25 mouse cellular contexts compared by ENCODE assay signal in the genomic region with DNA sequence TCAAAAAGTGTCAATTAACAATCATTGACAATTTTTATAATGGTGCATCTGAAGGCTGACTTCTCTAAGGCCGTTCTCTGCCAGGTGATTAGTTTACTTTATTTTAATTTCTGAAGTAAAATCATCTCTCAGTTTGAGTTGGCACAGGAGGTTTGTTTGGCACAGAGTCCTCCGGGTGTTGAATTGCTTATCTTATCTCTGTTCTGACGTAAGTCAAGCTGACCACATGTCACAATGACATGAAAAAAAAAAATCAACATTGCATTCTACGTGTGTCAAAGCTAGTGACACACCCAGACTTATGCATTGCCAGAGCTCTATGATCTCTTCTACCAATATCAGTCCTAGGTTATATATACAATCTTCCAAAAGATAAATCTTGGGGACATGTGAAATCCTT.
DNase-seq lines count a peak whose midpoint lies in the region; ATAC-seq and TF ChIP-seq lines count a peak whose summit lies in the region.
"Had no signal": no experiment of that assay in that cellular context is flagged by ENCODE, and none has a peak within 500 bp of the region (broad histone marks: within the 10 kb centered on the region; RNA-seq: fewer than 3 reads in every experiment).

No protein-coding gene starts in this region.

- no peak overlapping the region for H3K4me2 ChIP-seq in heart, postnatal 0 days (ENCODE audit: low read depth, low read length)
- H3K4me2 ChIP-seq in heart, embryonic 11.5 days = no peak overlapping the region
- H3K4me2 ChIP-seq: embryonic facial prominence, embryonic 12.5 days; forebrain, embryonic 13.5 days; forebrain, embryonic 15.5 days had no signal

- DNase-seq in heart, postnatal 0 days (ENCODE audit: low spot score) = peak; percentile 9
- DNase-seq in 416B (ENCODE audit: low read depth) = peak; percentile 1
- DNase-seq in right cerebral cortex, adult 2 months (ENCODE audit: low spot score in 2 of 2) = no peak
- no peak for DNase-seq in cerebellum, postnatal 10 days
- no peak for DNase-seq in testis, postnatal 10 days (ENCODE audit: low spot score)
- DNase-seq: adrenal gland, postnatal 10 days; adrenal gland, postnatal 25 days; B cell, adult 2 months; cerebellum, adult 18-20 months; cerebellum, adult 8-10 months; cerebellum, adult 9-11 months; cerebellum, postnatal 25 days; forebrain, postnatal 0 days had no signal

- no peaks in the 10 kb centered on the region for H3K9me3 ChIP-seq in heart, postnatal 0 days (replicated peaks; ENCODE audit: control insufficient read depth, low read length)
- H3K9me3 ChIP-seq in heart, embryonic 11.5 days (replicated peaks; ENCODE audit: control insufficient read depth, low read length) = no peaks in the 10 kb centered on the region
- H3K9me3 ChIP-seq: embryonic facial prominence, embryonic 10.5 days; embryonic facial prominence, embryonic 12.5 days; forebrain, embryonic 13.5 days; forebrain, embryonic 15.5 days had no signal

- no peak for ATAC-seq in heart, postnatal 0 days (ENCODE audit: insufficient read depth, low read depth)
- no peak for ATAC-seq in heart, embryonic 11.5 days (replicated peaks; ENCODE audit: insufficient number of reproducible peaks, low FRiP score, low TSS enrichment)
- ATAC-seq in granulocyte monocyte progenitor cell, adult 5-6 weeks (replicated peaks; ENCODE audit: poor library complexity, severe bottlenecking) = peak; percentile 30; the same call in 1 of the 2 replicates
- 0 out of 2 replicates have a peak, but pooled peaks have one; percentile 27 for ATAC-seq in megakaryocyte, adult 5-6 weeks (ENCODE audit: poor library complexity, severe bottlenecking)
- ATAC-seq: activated CD4-positive, CD25-positive, alpha-beta regulatory T cell, adult 4 months; CD4-positive, CD25-positive, alpha-beta regulatory T cell, adult 4 months; forebrain, embryonic 13.5 days; forebrain, embryonic 15.5 days; forebrain, postnatal 0 days; Patski had no signal

- H3K27me3 ChIP-seq in heart, postnatal 0 days (ENCODE audit: control insufficient read depth, insufficient read depth, low read length) = no peaks in the 10 kb centered on the region
- no peaks in the 10 kb centered on the region for H3K27me3 ChIP-seq in heart, embryonic 11.5 days (ENCODE audit: control insufficient read depth, insufficient read depth, low read length)
- H3K27me3 ChIP-seq: CH12.LX; embryonic facial prominence, embryonic 12.5 days; forebrain, embryonic 13.5 days; forebrain, embryonic 15.5 days had no signal

- no peak overlapping the region for H3K4me3 ChIP-seq in heart, postnatal 0 days (ENCODE audit: low read depth, low read length)
- H3K4me3 ChIP-seq in heart, embryonic 11.5 days (ENCODE audit: low read depth, low read length) = no peak overlapping the region
- H3K4me3 ChIP-seq: embryonic facial prominence, embryonic 10.5 days; embryonic facial prominence, embryonic 12.5 days; forebrain, embryonic 13.5 days; forebrain, embryonic 15.5 days had no signal

- H3K4me1 ChIP-seq in heart, postnatal 0 days (ENCODE audit: control insufficient read depth, insufficient read depth) = 0 out of 2 replicates have a peak, but pooled peaks cover 4% of the 10 kb centered on the region
- no peaks in the 10 kb centered on the region; the same call in 1 of the 2 replicates for H3K4me1 ChIP-seq in heart, embryonic 11.5 days (ENCODE audit: control insufficient read depth, insufficient read depth, low read length)
- H3K4me1 ChIP-seq: embryonic facial prominence, embryonic 10.5 days; embryonic facial prominence, embryonic 12.5 days; forebrain, embryonic 13.5 days; forebrain, embryonic 15.5 days had no signal

- no peak overlapping the region for H3K27ac ChIP-seq in heart, postnatal 0 days (ENCODE audit: low read depth)
- H3K27ac ChIP-seq in heart, embryonic 11.5 days (ENCODE audit: low read depth, low read length) = no peak overlapping the region
- H3K27ac ChIP-seq: embryonic facial prominence, embryonic 10.5 days; embryonic facial prominence, embryonic 12.5 days; forebrain, embryonic 13.5 days; forebrain, embryonic 15.5 days had no signal

- H3K36me3 ChIP-seq in heart, postnatal 0 days (replicated peaks; ENCODE audit: control insufficient read depth, insufficient read depth, low read length) = no peaks in the 10 kb centered on the region
- no peaks in the 10 kb centered on the region for H3K36me3 ChIP-seq in heart, embryonic 11.5 days (ENCODE audit: control insufficient read depth, insufficient read depth, low read length)
- H3K36me3 ChIP-seq: embryonic facial prominence, embryonic 10.5 days; embryonic facial prominence, embryonic 12.5 days; forebrain, embryonic 15.5 days; G1E had no signal

- 15% methylated on average over 4 of the region's 4 CpGs for WGBS in heart, postnatal 0 days
- 23% methylated on average over 4 of the region's 4 CpGs for WGBS in heart, embryonic 11.5 days (ENCODE audit: insufficient replicate concordance)

- TF ChIP-seq CTCF in heart, postnatal 0 days (IDR thresholded peaks at IDR 0.05; ENCODE audit: low read depth) = no peak

- H3K9ac ChIP-seq in heart, postnatal 0 days (replicated peaks; ENCODE audit: low read depth, low read length) = no peak overlapping the region
- no peak overlapping the region for H3K9ac ChIP-seq in heart, embryonic 11.5 days (ENCODE audit: low read depth, low read length)
- H3K9ac ChIP-seq: embryonic facial prominence, embryonic 12.5 days; forebrain, embryonic 13.5 days; forebrain, embryonic 15.5 days; forebrain, postnatal 0 days had no signal

- no peak for TF ChIP-seq EP300 in heart, postnatal 0 days (IDR thresholded peaks at IDR 0.05; ENCODE audit: low read depth)

Comparison
In these comparisons a context has a peak if more than half of its experiments do, and no peak if none do; other contexts are left out.
1. ATAC-seq: peak in granulocyte monocyte progenitor cell, adult 5-6 weeks (single experiment) and megakaryocyte, adult 5-6 weeks (single experiment); none in heart, postnatal 0 days (single experiment) and heart, embryonic 11.5 days (single experiment).
2. DNase-seq: peak in heart, postnatal 0 days (single experiment) and 416B (single experiment); none in right cerebral cortex, adult 2 months (0 of 2), cerebellum, postnatal 10 days (0 of 2) and testis, postnatal 10 days (single experiment).